Mouse (Mus musculus): ENCODE data around the gene Tbcd. TPM values are rescaled to one million over a fixed set of nuclear protein-coding genes. Genes with fewer than 3 reads are reported as not detected.

The Tbcd gene
- total and polyA plus RNA-seq, 3 experiments = 10.6 to 17.4 (median 11.4) TPM

- H3K4me1 ChIP-seq (ENCODE audit: control insufficient read depth, insufficient read depth, low read length) = peaks cover 1% of the 10 kb centered on the region
- WGBS = 37% methylated on average over 9 of the region's 9 CpGs
- no peak overlapping the region; the same call in 1 of the 2 replicates for H3K27ac ChIP-seq
- DNase-seq = no peak
- H3K36me3 ChIP-seq (ENCODE audit: control insufficient read depth, insufficient read depth, low read length) = no peaks in the 10 kb centered on the region
- 0 out of 2 replicates have a peak overlapping the region, but pooled peaks have one; percentile 7 for H3K9ac ChIP-seq (ENCODE audit: low read depth, low read length)
- H3K79me2 ChIP-seq (replicated peaks; ENCODE audit: control insufficient read depth, insufficient read depth, low read length) = peaks cover 2% of the 10 kb centered on the region; the same call in 1 of the 2 replicates
- TF ChIP-seq EP300 (IDR thresholded peaks at IDR 0.05; ENCODE audit: insufficient read depth, low read depth, low read length) = no peak
- H3K4me3 ChIP-seq = peak overlapping the region; percentile 93
- H3K27me3 ChIP-seq (ENCODE audit: control insufficient read depth, insufficient read depth, low read length) = no peaks in the 10 kb centered on the region
- intact Hi-C loops (cut with DNase I) = loop anchor here (5.0 kb wide), 1 partner anchor 99 kb away; the partner anchor contains the start of gene Wdr45b
Measured at GRCm38 (mm10) chr11:121451216-121451726, 478 bp upstream of the Tbcd start.

- Histone ChIP-seq H3K27me3 (ENCODE audit: control insufficient read depth, insufficient read depth, low read length) (no peaks in the 10 kb centered on the region), H3K4me3 (no peak overlapping the region), H3K4me1 (ENCODE audit: control insufficient read depth, insufficient read depth, low read length) (no peaks in the 10 kb centered on the region), H3K79me2 (replicated peaks; ENCODE audit: control insufficient read depth, insufficient read depth, low read length) (peaks cover 2% of the 10 kb centered on the region; the same call in 1 of the 2 replicates), H3K9ac (ENCODE audit: low read depth, low read length) (no peak overlapping the region), H3K36me3 (ENCODE audit: control insufficient read depth, insufficient read depth, low read length) (no peaks in the 10 kb centered on the region), H3K27ac (no peak overlapping the region)
- no peak for DNase-seq
- WGBS = 92% methylated on average over 3 of the region's 3 CpGs
- no peak for TF ChIP-seq EP300 (IDR thresholded peaks at IDR 0.05; ENCODE audit: insufficient read depth, low read depth, low read length)
- TF ChIP-seq CTCF (IDR thresholded peaks at IDR 0.05) = peak; percentile 34
- TF ChIP-seq POLR2A (IDR thresholded peaks at IDR 0.05; ENCODE audit: insufficient read depth, low read depth, low read length) = no peak
- intact Hi-C loops (cut with DNase I) = no loop called here
Measured at GRCm38 (mm10) chr11:121457874-121458273, 6.1 kb downstream of the Tbcd start.

- Histone ChIP-seq H3K9ac (ENCODE audit: low read depth, low read length) (no peak overlapping the region), H3K4me3 (no peak overlapping the region), H3K79me2 (replicated peaks; ENCODE audit: control insufficient read depth, insufficient read depth, low read length) (no peaks in the 10 kb centered on the region), H3K27me3 (ENCODE audit: control insufficient read depth, insufficient read depth, low read length) (no peaks in the 10 kb centered on the region), H3K27ac (no peak overlapping the region), H3K36me3 (ENCODE audit: control insufficient read depth, insufficient read depth, low read length) (no peaks in the 10 kb centered on the region), H3K4me1 (ENCODE audit: control insufficient read depth, insufficient read depth, low read length) (no peaks in the 10 kb centered on the region)
- intact Hi-C loops (cut with DNase I) = no loop called here
- 95% methylated on average over 6 of the region's 6 CpGs for WGBS
- no peak for DNase-seq
- TF ChIP-seq EP300 (IDR thresholded peaks at IDR 0.05; ENCODE audit: insufficient read depth, low read depth, low read length) = no peak
- TF ChIP-seq POLR2A (IDR thresholded peaks at IDR 0.05; ENCODE audit: insufficient read depth, low read depth, low read length) = no peak
- no peak for TF ChIP-seq CTCF (IDR thresholded peaks at IDR 0.05)
Measured at GRCm38 (mm10) chr11:121467408-121467807, 15.7 kb downstream of the Tbcd start.

- TF ChIP-seq EP300 (IDR thresholded peaks at IDR 0.05; ENCODE audit: insufficient read depth, low read depth, low read length) = no peak
- no peak for TF ChIP-seq CTCF (IDR thresholded peaks at IDR 0.05)
- no peak for TF ChIP-seq POLR2A (IDR thresholded peaks at IDR 0.05; ENCODE audit: insufficient read depth, low read depth, low read length)
- intact Hi-C loops (cut with DNase I) = loop anchor here (10.0 kb wide), 2 partner anchors 150 to 260 kb away; no protein-coding TSS in a partner anchor
- Histone ChIP-seq H3K36me3 (ENCODE audit: control insufficient read depth, insufficient read depth, low read length) (no peaks in the 10 kb centered on the region), H3K27ac (no peak overlapping the region), H3K4me1 (ENCODE audit: control insufficient read depth, insufficient read depth, low read length) (no peaks in the 10 kb centered on the region), H3K9ac (ENCODE audit: low read depth, low read length) (no peak overlapping the region), H3K4me3 (no peak overlapping the region), H3K27me3 (ENCODE audit: control insufficient read depth, insufficient read depth, low read length) (no peaks in the 10 kb centered on the region), H3K79me2 (replicated peaks; ENCODE audit: control insufficient read depth, insufficient read depth, low read length) (no peaks in the 10 kb centered on the region)
- 57% methylated on average over 3 of the region's 3 CpGs for WGBS
- DNase-seq = no peak
Measured at GRCm38 (mm10) chr11:121474831-121475230, 23.1 kb downstream of the Tbcd start.

- no peak overlapping the region for H3K4me3 ChIP-seq
- peak; percentile 58 to 74 for DNase-seq
- intact Hi-C loops (cut with DNase I) = loop anchor here (1.0 to 10.0 kb wide), 3 partner anchors 149 to 332 kb away; no protein-coding TSS in a partner anchor
- H3K36me3 ChIP-seq (ENCODE audit: control insufficient read depth, insufficient read depth, low read length) = no peaks in the 10 kb centered on the region
- WGBS = 30% methylated on average over 9 of the region's 9 CpGs
- peak; percentile 98 for TF ChIP-seq CTCF (IDR thresholded peaks at IDR 0.05)
- TF ChIP-seq POLR2A (IDR thresholded peaks at IDR 0.05; ENCODE audit: insufficient read depth, low read depth, low read length) = no peak
- peak; percentile 67; the same call in 1 of the 2 replicates for TF ChIP-seq EP300 (IDR thresholded peaks at IDR 0.05; ENCODE audit: insufficient read depth, low read depth, low read length)
- no peak overlapping the region for H3K9ac ChIP-seq (ENCODE audit: low read depth, low read length)
- H3K27ac ChIP-seq = no peak overlapping the region
- no peaks in the 10 kb centered on the region for H3K27me3 ChIP-seq (ENCODE audit: control insufficient read depth, insufficient read depth, low read length)
- no peaks in the 10 kb centered on the region for H3K4me1 ChIP-seq (ENCODE audit: control insufficient read depth, insufficient read depth, low read length)
- H3K79me2 ChIP-seq (replicated peaks; ENCODE audit: control insufficient read depth, insufficient read depth, low read length) = no peaks in the 10 kb centered on the region
Measured at GRCm38 (mm10) chr11:121475699-121476415, 24.1 kb downstream of the Tbcd start.

Data from heart, adult 2 months (tissue).